Mouse (Mus musculus): ENCODE results near the gene Baz1b. TPM values are rescaled to one million over a fixed set of nuclear protein-coding genes. Genes with fewer than 3 reads are reported as not detected.

Gene Baz1b
- polyA plus RNA-seq (2017; shearing (Covaris generic)), result 10 to 100 TPM; 31.2 to 45.4 TPM

GRCm38 (mm10) chr5:135186621-135187348 is at the start of gene Baz1b:
Baz1b (plus strand) TSS chr5:135187264.

GRCm38 (mm10) chr5:135149053-135149819 is 37.8 kb upstream of the Baz1b start, which contains the start of gene Tbl2:
Tbl2 (plus strand) TSS chr5:135149657.

GRCm38 (mm10) chr5:135168063-135169062 is 18.7 kb upstream of the Baz1b start, which contains the start of gene Bcl7b:
Bcl7b (plus strand) TSS chr5:135168283.

GRCm38 (mm10) chr5:135251079-135251454 is 64.0 kb downstream of the Baz1b start, which contains the start of gene Fzd9:
Fzd9 (minus strand) TSS chr5:135251230.

Other genes starting within 250 kb of the Baz1b start
- gene Cldn4, start 240.3 kb upstream of the Baz1b start, polyA plus RNA-seq (2017; shearing (Covaris generic)), result under 1 TPM in 1 of 2 experiments, not detected in 1; 0.57 TPM
- not detected for gene Cldn3, start 201.1 kb upstream of the Baz1b start, polyA plus RNA-seq (2017; shearing (Covaris generic))
- gene Abhd11, start 178.1 kb upstream of the Baz1b start, polyA plus RNA-seq (2017; shearing (Covaris generic)), result 10 to 100 TPM; 43.2 to 91.7 TPM
- 10 to 100 TPM in 1 of 2 experiments, 1 to 10 TPM in 1; 9.5 to 15.9 TPM for gene Stx1a, start 163.8 kb upstream of the Baz1b start, polyA plus RNA-seq (2017; shearing (Covaris generic))
- gene Dnajc30, start 123.1 kb upstream of the Baz1b start, polyA plus RNA-seq (2017; shearing (Covaris generic)), result 10 to 100 TPM; 16.8 to 24.4 TPM
- 100 to 1,000 TPM in 1 of 2 experiments, 10 to 100 TPM in 1; 76.2 to 111 TPM for gene Bud23, start 122.3 kb upstream of the Baz1b start, polyA plus RNA-seq (2017; shearing (Covaris generic))
- not detected for gene Vps37d, start 109.0 kb upstream of the Baz1b start, polyA plus RNA-seq (2017; shearing (Covaris generic))
- under 1 TPM; 0.18 to 0.43 TPM for gene Mlxipl, start 97.4 kb upstream of the Baz1b start, polyA plus RNA-seq (2017; shearing (Covaris generic))
- gene Tbl2, start 37.6 kb upstream of the Baz1b start, polyA plus RNA-seq (2017; shearing (Covaris generic)), result 10 to 100 TPM; 12.8 to 16.5 TPM
- gene Bcl7b, start 19.0 kb upstream of the Baz1b start, polyA plus RNA-seq (2017; shearing (Covaris generic)), result 10 to 100 TPM; 82.5 to 84.2 TPM
- gene Fzd9, start 64.0 kb downstream of the Baz1b start, polyA plus RNA-seq (2017; shearing (Covaris generic)), result under 1 TPM in 1 of 2 experiments, not detected in 1; 0.20 TPM
- under 1 TPM in 1 of 2 experiments, not detected in 1; 0.18 TPM for gene Fkbp6, start 162.8 kb downstream of the Baz1b start, polyA plus RNA-seq (2017; shearing (Covaris generic))
- gene Trim50, start 166.0 kb downstream of the Baz1b start, polyA plus RNA-seq (2017; shearing (Covaris generic)), result under 1 TPM in 1 of 2 experiments, not detected in 1; 0.08 TPM
- gene Nsun5, start 182.7 kb downstream of the Baz1b start, polyA plus RNA-seq (2017; shearing (Covaris generic)), result 10 to 100 TPM; 24.8 to 35.7 TPM
- gene Pom121, start 207.3 kb downstream of the Baz1b start, polyA plus RNA-seq (2017; shearing (Covaris generic)), result 10 to 100 TPM; 23.7 to 31.1 TPM